Mouse (Mus musculus) liver, adult 2 months (tissue): ENCODE data around the gene Socs4. TPM values are rescaled to one million over a fixed set of nuclear protein-coding genes. Genes with fewer than 3 reads are reported as not detected.

Experiments
- DNase-seq: peaks from one replicate; pipeline ENCODE4 v3.0.0-alpha.2; 2011; ENCODE audit warnings: low read depth, low spot score; ENCODE audit errors: extremely low read depth
- H3K27ac ChIP-seq: fragments of 200-500 bp; replicated peaks from 2 replicates; pipeline ENCODE4 v1.5.1; 2012; ENCODE audit warnings: low read depth, mild to moderate bottlenecking, control low read depth, inconsistent platforms, low read length; ENCODE audit not compliant: insufficient read depth
- H3K27me3 ChIP-seq: fragments of 200-500 bp; 2 replicates; pipeline ENCODE4 v1.6.1; 2012; ENCODE audit warnings: mild to moderate bottlenecking, moderate library complexity, low read length, inconsistent platforms; ENCODE audit not compliant: control insufficient read depth, insufficient read depth
- H3K36me3 ChIP-seq: fragments of 200-500 bp; 2 replicates; pipeline ENCODE4 v1.6.1; 2012; ENCODE audit warnings: low read length, inconsistent platforms; ENCODE audit not compliant: control insufficient read depth, insufficient read depth
- H3K4me1 ChIP-seq: fragments of 200-500 bp; 2 replicates; pipeline ENCODE4 v1.6.1; 2011; ENCODE audit warnings: low read length; ENCODE audit not compliant: control insufficient read depth, insufficient read depth
- H3K4me3 ChIP-seq: fragments of 200-500 bp; 2 replicates; pipeline ENCODE4 v1.5.1; 2011; ENCODE audit warnings: low read depth, mild to moderate bottlenecking, control low read depth, low read length, moderate library complexity; ENCODE audit not compliant: insufficient read depth
- H3K79me2 ChIP-seq: fragments of 200-500 bp; 2 replicates; pipeline ENCODE4 v1.6.1; 2012; ENCODE audit warnings: inconsistent platforms, mild to moderate bottlenecking, low read length, moderate library complexity; ENCODE audit not compliant: control insufficient read depth, insufficient read depth
- H3K9ac ChIP-seq: fragments of 200-500 bp; 2 replicates; pipeline ENCODE4 v1.6.1; 2012; ENCODE audit warnings: low read depth, mild to moderate bottlenecking, control low read depth, inconsistent platforms, low read length
- CTCF ChIP-seq: fragments of 200-500 bp; IDR thresholded peaks from 2 replicates; pipeline ENCODE4 v1.5.1; 2011; ENCODE audit warnings: low read depth, low read length, control low read depth
- POLR2A ChIP-seq: fragments of 200-500 bp; IDR thresholded peaks from 2 replicates; pipeline ENCODE4 v1.6.1; 2011; ENCODE audit warnings: low read length, control low read depth; ENCODE audit not compliant: insufficient read depth; ENCODE audit errors: extremely low read depth
- WGBS: fragments of 180-500 bp; shearing (Covaris S2); methylation state at CpG from one replicate; pipeline ENCODE4 v1.1.7; 2018; 5-methylcytosine and 5-hydroxymethylcytosine counted together
- polyA plus RNA-seq: library from polyadenylated mRNA; depleted of rRNA; stranded (reverse); fragments of >200 nt; gene quantifications from 2 replicates; pipeline ENCODE4 v1.2.3, GENCODE M21; 2012
- total RNA-seq: library from RNA; depleted of rRNA; stranded (reverse); fragments of >200 nt; gene quantifications from 2 replicates; pipeline ENCODE4 v1.2.3, GENCODE M21; 2014

The Socs4 gene
- total and polyA plus RNA-seq, 2 experiments: 2.1 to 8.3 TPM

DNA sequence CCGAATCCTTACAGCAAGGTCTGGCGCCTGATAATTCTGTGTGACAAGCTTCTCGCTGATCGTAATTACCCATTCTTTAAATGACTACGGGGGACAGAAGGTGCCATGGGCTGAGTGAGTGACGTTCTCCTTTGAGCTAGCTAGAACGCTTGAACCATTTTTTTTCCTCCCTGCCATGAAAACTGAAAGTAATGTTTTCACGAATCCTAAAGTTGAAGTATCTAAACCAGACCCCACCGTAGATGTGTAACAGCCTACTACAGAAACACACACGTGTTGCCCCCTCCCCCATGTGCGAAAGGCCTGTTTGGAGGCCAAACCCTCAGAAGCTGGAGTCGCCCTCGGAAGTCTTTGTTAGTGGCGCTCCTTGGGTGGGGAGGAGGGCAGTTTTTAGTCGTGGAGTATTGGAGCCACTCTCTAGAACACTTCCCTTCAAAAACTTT lies 22.1 kb downstream of the Socs4 start:
- H3K4me1 ChIP-seq: peaks cover 30% of the 10 kb centered on the region
- WGBS: 1% methylated on average over 15 of the region's 15 CpGs

DNA sequence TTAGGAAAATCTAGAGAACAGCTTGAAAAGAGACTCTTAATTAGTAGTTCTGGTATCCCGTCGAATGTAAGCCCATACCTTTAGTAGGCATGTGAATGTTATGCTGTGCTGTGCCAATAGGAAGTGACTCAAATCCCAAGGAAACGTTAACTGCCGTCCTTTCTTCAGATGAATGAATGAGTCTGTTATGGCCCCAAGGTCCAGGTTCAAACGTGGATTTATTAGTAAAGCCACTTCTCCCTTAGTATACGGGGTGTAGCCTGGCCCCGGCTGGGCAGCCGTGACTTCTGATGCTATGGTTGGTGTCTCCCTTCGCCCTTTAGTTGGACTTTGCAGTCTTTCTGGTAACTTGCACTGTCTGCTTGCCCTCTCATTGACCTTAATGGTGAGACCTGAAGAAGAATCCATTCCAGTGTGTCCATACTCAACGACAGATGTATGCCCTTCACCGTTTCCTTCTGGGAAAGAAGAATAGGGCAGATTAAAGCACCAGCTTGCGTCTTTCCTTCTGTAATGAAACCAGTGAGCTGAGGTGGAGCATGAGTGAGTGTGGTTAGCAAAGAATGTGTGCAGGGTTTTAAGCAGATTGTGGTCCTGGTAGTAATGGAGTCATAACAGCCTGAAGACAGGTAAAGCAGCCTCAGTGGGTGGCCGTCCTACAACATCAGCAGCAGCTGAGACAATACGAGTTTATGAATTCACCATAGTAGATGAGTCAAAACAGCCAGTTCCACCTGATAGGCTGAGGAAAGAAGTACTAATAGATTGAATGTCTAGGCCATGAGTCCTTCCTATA lies 26.4 kb downstream of the Socs4 start:
- no peak for TF ChIP-seq POLR2A
- TF ChIP-seq CTCF: no peak
- DNase-seq: no peak
- no peaks in the 10 kb centered on the region; the same call in 1 of the 2 replicates for H3K36me3 ChIP-seq
- no peak overlapping the region for H3K9ac ChIP-seq
- H3K27me3 ChIP-seq: no peaks in the 10 kb centered on the region
- H3K4me3 ChIP-seq: no peak overlapping the region
- WGBS: 69% methylated on average over 14 of the region's 14 CpGs
- H3K79me2 ChIP-seq: peaks cover 41% of the 10 kb centered on the region
- H3K4me1 ChIP-seq: peaks cover 31% of the 10 kb centered on the region
- no peak overlapping the region for H3K27ac ChIP-seq

More for the DNA sequence above, 22.1 kb downstream of the Socs4 start:
- no peak for DNase-seq
- Histone ChIP-seq H3K4me3 (peak overlapping the region; percentile 89), H3K9ac (peak overlapping the region; percentile 97), H3K79me2 (peaks cover 29% of the 10 kb centered on the region), H3K27me3 (no peaks in the 10 kb centered on the region), H3K27ac (peak overlapping the region; percentile 47), H3K36me3 (no peaks in the 10 kb centered on the region; the same call in 1 of the 2 replicates)
- TF ChIP-seq POLR2A (no peak), CTCF (no peak)

DNA sequence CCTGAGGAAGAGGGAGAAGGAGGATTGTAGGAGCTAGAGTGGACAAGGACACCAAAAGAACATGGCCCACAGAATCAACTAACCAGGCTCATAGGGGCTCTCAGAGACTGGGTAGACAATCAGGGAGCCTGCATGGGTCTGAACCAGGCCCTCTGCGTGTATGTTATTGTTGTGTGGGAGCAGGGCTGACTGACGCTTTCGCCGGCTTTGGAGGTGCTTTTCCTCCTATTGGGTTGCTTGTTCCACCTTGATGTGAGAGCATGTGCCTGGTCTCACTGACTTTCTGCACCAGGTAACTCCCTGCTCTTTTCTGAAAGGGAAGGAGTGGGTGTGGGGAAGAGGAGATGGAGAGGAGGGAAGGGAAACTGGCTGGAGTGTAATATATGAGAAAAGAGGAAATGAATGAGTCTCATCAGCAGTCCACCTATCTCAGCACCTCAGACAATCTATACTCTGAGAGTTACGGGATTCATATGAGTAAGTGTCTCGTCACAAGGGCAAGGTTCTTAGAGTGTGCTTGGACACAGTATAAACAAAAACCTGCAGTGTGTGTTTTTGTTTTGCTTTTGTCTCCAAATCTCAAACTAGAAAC lies 28.2 kb downstream of the Socs4 start:
- WGBS: 55% methylated on average over 6 of the region's 6 CpGs

DNA sequence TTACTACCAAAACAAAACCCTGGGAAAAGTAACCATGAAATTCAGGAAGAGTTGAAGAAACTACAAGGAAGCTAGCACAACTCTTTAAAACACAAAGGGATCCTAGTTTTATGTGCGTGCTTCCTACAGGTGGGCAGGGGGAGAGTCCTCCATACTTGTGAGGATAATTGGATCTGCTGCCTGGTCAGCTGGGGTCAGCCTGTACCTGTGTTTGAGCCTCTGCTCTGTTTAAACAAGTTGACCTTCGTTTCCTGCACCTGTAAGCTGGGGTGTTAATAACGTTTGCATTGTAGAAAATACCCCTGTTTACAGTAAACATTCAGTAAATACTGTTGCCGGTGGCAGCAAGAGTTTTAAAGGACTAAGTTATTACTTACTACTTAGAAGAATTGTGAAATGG lies 29.2 kb downstream of the Socs4 start:
- TF ChIP-seq CTCF (no peak), POLR2A (no peak)
- 17% methylated on average over 4 of the region's 4 CpGs for WGBS

More for the DNA sequence above, 28.2 kb downstream of the Socs4 start:
- no peak for DNase-seq
- no peak for TF ChIP-seq CTCF
- no peak for TF ChIP-seq POLR2A
- peaks cover 28% of the 10 kb centered on the region for H3K4me1 ChIP-seq
- H3K36me3 ChIP-seq: no peaks in the 10 kb centered on the region; the same call in 1 of the 2 replicates
- H3K27ac ChIP-seq: no peak overlapping the region
- H3K9ac ChIP-seq: no peak overlapping the region; the same call in 1 of the 2 replicates
- H3K27me3 ChIP-seq: no peaks in the 10 kb centered on the region
- peaks cover 29% of the 10 kb centered on the region for H3K79me2 ChIP-seq
- H3K4me3 ChIP-seq: no peak overlapping the region

DNA sequence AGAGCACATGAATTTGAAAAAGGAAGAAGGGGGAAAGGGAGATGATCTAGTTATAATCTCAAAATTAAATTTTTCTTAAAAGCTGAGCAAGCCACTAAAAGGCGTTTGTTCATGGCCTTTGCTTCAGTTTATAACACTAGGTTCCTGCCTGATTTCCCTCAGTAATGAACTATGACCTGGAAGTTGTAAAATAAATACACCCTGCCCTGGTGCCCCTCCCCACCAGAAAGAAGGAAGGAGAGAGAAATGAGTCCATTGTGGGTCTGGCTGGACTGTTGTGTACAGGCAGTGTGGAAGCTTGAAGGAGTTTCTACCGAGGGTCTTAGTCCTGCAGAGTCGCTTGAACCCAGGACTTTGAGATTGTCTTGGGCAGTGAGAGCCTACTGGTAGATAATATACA lies 30.9 kb downstream of the Socs4 start:
- H3K4me3 ChIP-seq: no peak overlapping the region
- peaks cover 18% of the 10 kb centered on the region for H3K36me3 ChIP-seq
- peaks cover 27% of the 10 kb centered on the region for H3K79me2 ChIP-seq
- no peak overlapping the region; the same call in 1 of the 2 replicates for H3K9ac ChIP-seq
- no peak overlapping the region for H3K27ac ChIP-seq
- no peak for TF ChIP-seq POLR2A
- no peak for TF ChIP-seq CTCF
- peaks cover 27% of the 10 kb centered on the region for H3K4me1 ChIP-seq
- WGBS: 51% methylated on average over 3 of the region's 3 CpGs
- H3K27me3 ChIP-seq: no peaks in the 10 kb centered on the region
- peak; percentile 60 for DNase-seq

More for the DNA sequence above, 29.2 kb downstream of the Socs4 start:
- peaks cover 27% of the 10 kb centered on the region for H3K4me1 ChIP-seq
- peak; percentile 48 for DNase-seq
- peak overlapping the region; percentile 1; the same call in 1 of the 2 replicates for H3K27ac ChIP-seq
- peaks cover 6% of the 10 kb centered on the region; the same call in 1 of the 2 replicates for H3K36me3 ChIP-seq
- peaks cover 35% of the 10 kb centered on the region for H3K79me2 ChIP-seq
- no peaks in the 10 kb centered on the region for H3K27me3 ChIP-seq
- no peak overlapping the region for H3K9ac ChIP-seq
- no peak overlapping the region for H3K4me3 ChIP-seq
